Mouse (Mus musculus): Measurements from ENCODE around the gene Bex6. TPM values are rescaled to one million over a fixed set of nuclear protein-coding genes. Genes with fewer than 3 reads are reported as not detected.

Gene Bex6
- polyA plus RNA-seq (2015; fragmentation: Nextera tagmentation; extraction: Ambion mirVana): 2.8 and 3.0 TPM in 2 replicates

GRCm38 (mm10) chr16:32179333-32179901, at the start of gene Bex6:
Gene Bex6, plus strand, starts transcription at chr16:32179823.

DNA sequence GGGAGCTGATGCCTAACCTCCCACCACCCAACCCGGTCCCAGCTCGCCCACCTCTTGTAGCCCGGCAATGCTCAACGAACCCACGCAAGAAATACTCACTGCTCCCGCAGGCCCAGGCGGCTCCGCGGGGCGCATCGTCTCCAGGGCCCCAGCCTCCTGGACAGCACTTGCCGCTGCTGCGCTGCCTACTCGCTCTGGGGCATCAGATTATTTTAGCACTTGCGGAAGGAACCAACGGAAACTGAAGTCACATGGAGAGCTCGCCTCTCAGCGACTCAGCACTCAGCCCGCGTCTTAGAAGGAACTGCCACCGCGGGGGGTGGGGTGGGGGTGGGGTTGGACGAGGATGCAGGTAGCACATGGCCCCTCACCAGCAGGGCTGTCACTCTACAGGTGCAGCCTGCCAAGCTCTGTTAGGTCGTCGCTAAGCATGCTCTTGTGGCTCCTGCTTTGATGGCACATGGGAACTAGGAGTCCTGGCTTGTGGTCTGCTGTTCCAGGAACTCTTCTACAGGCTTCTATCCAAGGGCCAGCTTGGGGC, 14.3 kb upstream of the Bex6 start, which contains the start of gene Nrros:
Gene Nrros (minus strand): TSS at position 314 of the 541 bp plus-strand sequence.

Other genes with a start within 250 kb of the Bex6 start
- gene Pigz, start 246.0 kb upstream of the Bex6 start, polyA plus RNA-seq (2015; fragmentation: Nextera tagmentation; extraction: Ambion mirVana): 0.19 and 0.52 TPM in 2 replicates
- 59.6 and 63.7 TPM in 2 replicates for gene 0610012G03Rik, start 231.3 kb upstream of the Bex6 start, polyA plus RNA-seq (2015; fragmentation: Nextera tagmentation; extraction: Ambion mirVana)
- gene Ncbp2, start 231.3 kb upstream of the Bex6 start, polyA plus RNA-seq (2015; fragmentation: Nextera tagmentation; extraction: Ambion mirVana): 38.1 and 38.7 TPM in 2 replicates
- gene Senp5, start 176.5 kb upstream of the Bex6 start, polyA plus RNA-seq (2015; fragmentation: Nextera tagmentation; extraction: Ambion mirVana): 5.2 and 5.6 TPM in 2 replicates
- gene Pak2, start 100.5 kb upstream of the Bex6 start, polyA plus RNA-seq (2015; fragmentation: Nextera tagmentation; extraction: Ambion mirVana): 18.2 and 21.8 TPM in 2 replicates
- gene Pigx, start 80.1 kb upstream of the Bex6 start, polyA plus RNA-seq (2015; fragmentation: Nextera tagmentation; extraction: Ambion mirVana): 40.4 and 42.1 TPM in 2 replicates
- 10.8 and 12.8 TPM in 2 replicates for gene Cep19, start 80.0 kb upstream of the Bex6 start, polyA plus RNA-seq (2015; fragmentation: Nextera tagmentation; extraction: Ambion mirVana)
- 30.8 and 45.9 TPM in 2 replicates for gene Nrros, start 14.2 kb upstream of the Bex6 start, polyA plus RNA-seq (2015; fragmentation: Nextera tagmentation; extraction: Ambion mirVana)
- 6.5 TPM in 2 replicates for gene Fbxo45, start 67.3 kb downstream of the Bex6 start, polyA plus RNA-seq (2015; fragmentation: Nextera tagmentation; extraction: Ambion mirVana)
- gene Wdr53, start 67.4 kb downstream of the Bex6 start, polyA plus RNA-seq (2015; fragmentation: Nextera tagmentation; extraction: Ambion mirVana): 15.4 and 16.6 TPM in 2 replicates
- 0.08 TPM in 1 of 2 replicates, not detected in the other for gene Smco1, start 91.6 kb downstream of the Bex6 start, polyA plus RNA-seq (2015; fragmentation: Nextera tagmentation; extraction: Ambion mirVana)
- gene Rnf168, start 97.6 kb downstream of the Bex6 start, polyA plus RNA-seq (2015; fragmentation: Nextera tagmentation; extraction: Ambion mirVana): 22.6 and 23.0 TPM in 2 replicates
- gene Ubxn7, start 152.4 kb downstream of the Bex6 start, polyA plus RNA-seq (2015; fragmentation: Nextera tagmentation; extraction: Ambion mirVana): 10.8 and 11.4 TPM in 2 replicates
- not detected in 2 replicates for gene Tm4sf19, start 220.7 kb downstream of the Bex6 start, polyA plus RNA-seq (2015; fragmentation: Nextera tagmentation; extraction: Ambion mirVana)
- 18.7 and 19.7 TPM in 2 replicates for gene Tctex1d2, start 239.9 kb downstream of the Bex6 start, polyA plus RNA-seq (2015; fragmentation: Nextera tagmentation; extraction: Ambion mirVana)